Mouse (Mus musculus): ENCODE data around the gene Gm45785.

DNA sequence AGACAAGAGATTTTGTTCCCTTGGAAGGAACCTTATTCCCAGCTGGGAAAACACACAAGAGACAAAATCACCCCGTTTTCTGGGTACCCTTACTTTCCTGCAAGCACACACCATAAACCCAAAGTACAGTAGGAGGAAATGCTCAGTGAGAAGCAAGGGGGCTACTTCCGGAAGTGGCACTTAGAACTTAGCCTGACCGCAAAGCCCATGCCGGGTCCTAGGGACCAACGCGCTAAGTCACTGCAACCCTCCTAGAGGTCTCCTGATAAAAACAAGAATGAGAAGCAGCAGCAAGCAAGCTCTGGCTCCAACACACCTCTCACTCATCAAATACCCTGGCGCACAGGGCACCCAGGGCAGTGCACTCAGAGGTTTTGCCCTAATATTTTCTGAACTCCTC lies 23.2 kb upstream of the Gm45785 start:
- TF ChIP-seq GATA1 (IDR thresholded peaks at IDR 0.05; ENCODE audit: borderline replicate concordance, low read length) = no peak
- TF ChIP-seq FLI1 (IDR thresholded peaks at IDR 0.05; ENCODE audit: low read length) = 0 out of 2 replicates have a peak, but pooled peaks have one; percentile 28
